Mouse (Mus musculus): ENCODE results near the gene Iqgap3.

GRCm38 (mm10) chr3:88147444-88147843 is 65.7 kb downstream of the Iqgap3 start:
- no peak for TF ChIP-seq POLR2A (IDR thresholded peaks at IDR 0.05; ENCODE audit: control insufficient read depth, low read depth, low read length)
- TF ChIP-seq CTCF (IDR thresholded peaks at IDR 0.05; ENCODE audit: control insufficient read depth, insufficient read depth, insufficient replicate concordance, low read depth, low read length), result no peak
